Mouse (Mus musculus) c-Kit-positive CD71-positive TER-119-positive erythroid progenitor cells, embryonic 14.5 days (primary cell): Measurements from ENCODE around the gene Smg6.

ENCODE experiments used
- DNase-seq: peaks from one replicate; pipeline ENCODE4 v3.0.0-alpha.2; 2013; ENCODE audit warnings: low spot score

The Smg6 gene

GRCm38 (mm10) chr11:75192336-75193214 lies 267.0 kb downstream of the Smg6 start:
- DNase-seq: peak; percentile 63

DNA sequence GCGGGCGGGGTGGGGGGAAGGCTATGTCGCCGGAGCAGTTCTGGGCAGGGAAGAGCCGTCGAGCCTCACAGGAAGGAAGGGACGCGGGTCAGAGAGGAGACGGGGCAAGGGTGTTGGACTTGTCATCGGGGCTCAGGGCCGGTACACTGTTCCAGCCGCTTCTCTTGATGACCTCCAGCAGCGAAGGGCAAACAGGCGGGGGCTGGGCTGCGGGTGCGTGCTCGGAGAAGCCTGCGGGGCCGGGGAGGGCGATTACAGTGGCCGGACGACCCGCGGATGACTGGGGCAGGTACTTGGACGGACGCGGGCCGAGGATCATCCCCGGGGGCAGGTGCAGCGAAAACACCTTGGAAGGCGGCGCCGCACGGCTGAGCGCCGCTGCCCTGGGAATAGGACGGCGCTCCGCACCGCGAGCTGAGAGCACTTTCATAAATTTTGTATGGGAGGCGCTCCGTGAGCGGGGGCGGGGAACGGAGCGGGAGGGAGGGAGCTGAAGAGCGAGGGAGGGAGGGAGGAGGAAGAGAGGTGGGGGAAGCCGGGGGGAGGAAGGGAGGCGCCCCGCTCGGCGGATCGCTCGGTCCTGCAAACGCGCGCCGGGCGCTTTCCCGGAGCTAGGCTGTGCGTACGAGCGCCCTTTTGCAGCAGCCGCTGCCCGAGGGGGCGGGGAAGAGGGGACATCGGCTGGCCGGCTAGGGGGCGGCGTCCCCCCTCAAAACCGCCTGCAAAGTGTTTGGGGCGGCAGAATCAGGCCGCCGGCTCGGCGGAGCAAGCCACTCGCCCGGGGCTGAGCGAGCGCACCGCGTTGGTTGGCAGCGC lies 267.8 kb downstream of the Smg6 start, which contains the start of gene Rtn4rl1:
Gene Rtn4rl1 (plus strand): TSS at position 528 of the 816 bp plus-strand sequence.
- DNase-seq: no peak

GRCm38 (mm10) chr11:75194121-75194849 lies 268.7 kb downstream of the Smg6 start:
- no peak for DNase-seq

GRCm38 (mm10) chr11:75194850-75195461 lies 269.3 kb downstream of the Smg6 start:
- no peak for DNase-seq

DNA sequence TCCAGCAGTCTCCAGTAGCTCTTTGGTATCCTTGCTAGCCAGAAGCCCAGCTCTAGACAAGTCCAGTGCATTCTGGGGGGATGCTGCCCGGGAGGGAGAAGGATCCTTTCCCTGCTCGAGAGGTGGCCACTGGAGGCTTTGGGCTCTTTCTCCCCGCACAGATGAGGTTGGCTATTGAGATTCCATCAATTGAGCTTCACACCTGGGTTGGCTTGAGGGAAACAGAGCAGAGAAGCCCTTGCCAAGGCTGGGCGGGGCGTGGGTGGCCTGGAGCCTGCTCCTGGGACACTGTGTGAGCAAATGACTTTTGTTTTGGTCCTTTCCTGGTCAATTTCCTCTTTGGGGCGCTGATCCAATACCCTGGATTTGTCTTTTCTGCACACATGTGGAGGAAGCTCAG lies 270.5 kb downstream of the Smg6 start:
- no peak for DNase-seq

GRCm38 (mm10) chr11:75197956-75198355 lies 272.3 kb downstream of the Smg6 start:
- DNase-seq: no peak

GRCm38 (mm10) chr11:75198792-75199191 lies 273.2 kb downstream of the Smg6 start:
- DNase-seq: no peak

GRCm38 (mm10) chr11:75199951-75200350 lies 274.3 kb downstream of the Smg6 start:
- DNase-seq: no peak

- no peak for DNase-seq
Measured at GRCm38 (mm10) chr11:75200935-75201334, 275.3 kb downstream of the Smg6 start.

- DNase-seq: no peak
Measured at GRCm38 (mm10) chr11:75201721-75202120, 276.1 kb downstream of the Smg6 start.

DNA sequence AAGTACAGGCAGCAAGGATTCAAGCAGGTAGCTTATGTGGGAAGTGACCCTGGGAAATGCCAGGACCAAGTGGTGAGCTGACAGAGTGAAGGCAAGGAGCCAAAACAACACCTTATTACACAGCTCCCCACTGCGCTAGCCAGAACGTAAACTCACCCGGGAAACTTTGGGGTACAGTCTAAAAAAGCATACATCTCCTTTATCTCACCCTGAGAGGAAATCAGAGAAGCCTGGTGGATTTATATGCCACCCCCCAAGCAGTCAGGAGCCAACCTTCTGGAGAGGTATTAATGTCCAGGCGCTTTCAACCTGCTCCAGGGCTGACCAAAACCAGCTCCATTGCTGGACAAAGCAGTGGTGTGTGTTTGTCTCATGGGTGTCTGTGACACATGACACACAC lies 278.3 kb downstream of the Smg6 start:
- no peak for DNase-seq

- no peak for DNase-seq
Measured at GRCm38 (mm10) chr11:75204472-75204871, 278.8 kb downstream of the Smg6 start.

DNA sequence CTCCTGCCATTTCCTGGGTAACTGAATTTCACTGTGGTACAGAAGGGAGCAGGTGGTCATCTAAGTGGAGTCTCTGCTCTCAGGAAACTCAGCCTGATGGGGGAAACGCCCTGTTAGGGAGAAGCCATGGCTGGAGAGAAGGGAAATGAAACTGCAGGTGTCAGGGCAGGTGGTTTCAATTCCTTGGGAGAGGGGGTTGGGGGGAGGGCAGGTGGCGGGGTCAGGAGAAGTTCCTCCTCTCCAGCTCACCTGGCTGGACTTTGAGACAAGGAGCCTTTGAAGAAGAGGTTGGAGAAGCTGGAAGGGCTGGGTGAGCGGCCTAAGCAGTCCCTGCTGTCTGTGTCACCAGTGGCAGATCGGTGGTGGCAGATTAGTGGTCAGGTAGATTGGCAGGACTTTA lies 280.7 kb downstream of the Smg6 start:
- no peak for DNase-seq

- DNase-seq: no peak
Measured at GRCm38 (mm10) chr11:75209363-75209762, 283.7 kb downstream of the Smg6 start.

DNA sequence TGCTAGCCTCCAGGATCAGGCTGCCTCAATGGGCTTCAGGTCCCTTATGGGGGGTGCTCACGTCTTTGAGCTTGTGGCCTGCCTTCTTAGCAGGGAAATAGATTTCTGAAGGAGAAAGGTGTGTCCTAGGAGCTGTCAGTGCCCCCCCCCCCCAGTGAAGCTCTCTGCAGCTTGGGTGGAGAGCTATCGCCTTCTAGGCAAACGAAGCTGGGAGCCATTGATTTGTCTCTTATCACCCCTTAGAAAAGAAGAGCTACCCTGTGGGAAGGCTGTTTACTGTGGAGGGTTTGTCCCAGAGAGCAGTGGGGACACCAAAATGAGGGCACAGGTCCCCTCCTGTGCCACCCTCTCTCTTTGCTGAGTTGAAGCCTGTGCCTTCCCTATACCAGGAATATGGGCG lies 284.5 kb downstream of the Smg6 start:
- DNase-seq: peak; percentile 45

GRCm38 (mm10) chr11:75210755-75211154 lies 285.1 kb downstream of the Smg6 start:
- no peak for DNase-seq

GRCm38 (mm10) chr11:75212031-75212667 lies 286.5 kb downstream of the Smg6 start:
- no peak for DNase-seq

GRCm38 (mm10) chr11:75212876-75213275 lies 287.3 kb downstream of the Smg6 start:
- DNase-seq: no peak

GRCm38 (mm10) chr11:75213372-75214080 lies 287.9 kb downstream of the Smg6 start:
- DNase-seq: no peak
